Mouse (Mus musculus) lung, adult 2 months (tissue): ENCODE data around the gene Unc5cl.

Experiments
- CTCF ChIP-seq: fragments of 200-500 bp; IDR thresholded peaks from 2 replicates; pipeline ENCODE4 v1.5.1; 2011; ENCODE audit warnings: mild to moderate bottlenecking, low read length, control low read depth; ENCODE audit not compliant: insufficient read depth
- POLR2A ChIP-seq: fragments of 200-500 bp; IDR thresholded peaks from 2 replicates; pipeline ENCODE4 v1.6.1; 2011; ENCODE audit warnings: low read depth, mild to moderate bottlenecking, control low read depth, low read length, borderline replicate concordance; ENCODE audit errors: extremely low read depth

- TF ChIP-seq POLR2A: no peak
- no peak for TF ChIP-seq CTCF
Observed at GRCm38 (mm10) chr17:48407154-48407553, 47.5 kb upstream of the Unc5cl start.
